Mouse (Mus musculus) left cerebral cortex, postnatal 36 days (tissue): ENCODE data around the gene Ctc1. TPM values are rescaled to one million over a fixed set of nuclear protein-coding genes. Genes with fewer than 3 reads are reported as not detected.

Experiments
- DNase-seq, 2 experiments: peaks; one replicate each; pipeline ENCODE4 v3.0.0; 2021 to 2022; ENCODE audit warnings: low spot score in 2 of 2, mixed read lengths in 1 of 2
- intact Hi-C: fragments of 180-260 bp; cut with DNase I; formaldehyde crosslinking; loops from one replicate; pipeline ENCODE4 v1.15.1; 2025
- total RNA-seq, 2 experiments: library from RNA; stranded (reverse); gene quantifications; 2 replicates each; pipeline ENCODE4 v1.2.3; 2021

Gene Ctc1
- total RNA-seq, 2 experiments from 2014 or later: 38.1 to 40.5 TPM

- DNase-seq: no peak
- intact Hi-C loops: no loop called here
Observed at GRCm38 (mm10) chr11:69038173-69038572, 22.5 kb downstream of the Ctc1 start.

- intact Hi-C loops: no loop called here
- DNase-seq: peak in 1 of 2 experiments; percentile 58
Observed at GRCm38 (mm10) chr11:69045531-69046394, 30.1 kb downstream of the Ctc1 start, which contains the start of gene Aurkb. Aurkb (plus strand) TSS chr11:69045647.

- intact Hi-C loops: no loop called here
- no peak for DNase-seq
Observed at GRCm38 (mm10) chr11:69046395-69046774, 30.7 kb downstream of the Ctc1 start.

GRCm38 (mm10) chr11:69047592-69047991, 31.9 kb downstream of the Ctc1 start:
- DNase-seq: no peak
- intact Hi-C loops: no loop called here

GRCm38 (mm10) chr11:69048151-69048550, 32.4 kb downstream of the Ctc1 start:
- intact Hi-C loops: no loop called here
- no peak for DNase-seq

GRCm38 (mm10) chr11:69050748-69051147, 35.0 kb downstream of the Ctc1 start:
- intact Hi-C loops: no loop called here
- DNase-seq: no peak

- DNase-seq: no peak
- intact Hi-C loops: no loop called here
Observed at GRCm38 (mm10) chr11:69051771-69052170, 36.1 kb downstream of the Ctc1 start.

- intact Hi-C loops: no loop called here
- DNase-seq: no peak
Observed at GRCm38 (mm10) chr11:69052824-69053421, 37.2 kb downstream of the Ctc1 start.

GRCm38 (mm10) chr11:69053848-69054247, 38.1 kb downstream of the Ctc1 start:
- intact Hi-C loops: no loop called here
- no peak for DNase-seq

GRCm38 (mm10) chr11:69058265-69058664, 42.6 kb downstream of the Ctc1 start:
- no peak for DNase-seq
- intact Hi-C loops: no loop called here

GRCm38 (mm10) chr11:69058729-69059356, 43.1 kb downstream of the Ctc1 start:
- no peak for DNase-seq
- intact Hi-C loops: no loop called here

GRCm38 (mm10) chr11:69059357-69059974, 43.8 kb downstream of the Ctc1 start, which contains the start of gene Borcs6:
Borcs6 (plus strand) TSS chr11:69059717.
- intact Hi-C loops: no loop called here
- DNase-seq: peak; percentile 94

- DNase-seq: no peak
- intact Hi-C loops: loop anchor here (5.0 to 10.0 kb wide), 2 partner anchors 37 to 185 kb away; partner anchors contain the start of gene Per1
Observed at GRCm38 (mm10) chr11:69059975-69060411, 44.3 kb downstream of the Ctc1 start.

- peak; percentile 36 to 45 for DNase-seq
- intact Hi-C loops: loop anchor here (5.0 to 10.0 kb wide), 2 partner anchors 37 to 184 kb away; partner anchors contain the start of gene Per1
Observed at GRCm38 (mm10) chr11:69060448-69061254, 44.9 kb downstream of the Ctc1 start.

GRCm38 (mm10) chr11:69061255-69061912, 45.7 kb downstream of the Ctc1 start:
- DNase-seq: no peak
- intact Hi-C loops: loop anchor here (5.0 to 10.0 kb wide), 2 partner anchors 36 to 183 kb away; partner anchors contain the start of gene Per1

- DNase-seq: peak; percentile 48 to 78
- intact Hi-C loops: loop anchor here (5.0 to 10.0 kb wide), 2 partner anchors 35 to 183 kb away; partner anchors contain the start of gene Per1
Observed at GRCm38 (mm10) chr11:69062194-69062760, 46.6 kb downstream of the Ctc1 start.

GRCm38 (mm10) chr11:69062761-69063224, 47.1 kb downstream of the Ctc1 start:
- peak; percentile 92 to 96 for DNase-seq
- intact Hi-C loops: loop anchor here (1.0 to 10.0 kb wide), 4 partner anchors 21 to 182 kb away; partner anchors contain the start of gene Per1
